Mouse (Mus musculus) neural tube, embryonic 15.5 days (tissue): ENCODE data around the gene Gchfr. TPM values are rescaled to one million over a fixed set of nuclear protein-coding genes. Genes with fewer than 3 reads are reported as not detected.
A peak's percentile ranks its signal among the peaks of the same experiment; 100 is the strongest.

Experiments
- ATAC-seq: fragments of 200-750 bp; cut with Nextera tagmentation; 2 replicates; pipeline ENCODE4 v1.8.0; 2017; ENCODE audit warnings: mild to moderate bottlenecking, moderate TSS enrichment, moderate library complexity; ENCODE audit not compliant: low FRiP score
- H3K27ac ChIP-seq: fragments of 300-500 bp; sonication (generic); replicated peaks from 2 replicates; pipeline ENCODE4 v1.5.1; 2015; ENCODE audit warnings: mild to moderate bottlenecking, inconsistent platforms
- H3K27me3 ChIP-seq: fragments of 300-500 bp; sonication (generic); replicated peaks from 2 replicates; pipeline ENCODE4 v1.6.1; 2015; ENCODE audit warnings: inconsistent platforms
- H3K36me3 ChIP-seq: fragments of 300-500 bp; sonication (generic); 2 replicates; pipeline ENCODE4 v1.6.1; 2015; ENCODE audit warnings: inconsistent platforms
- H3K4me1 ChIP-seq: fragments of 300-500 bp; sonication (generic); 2 replicates; pipeline ENCODE4 v1.6.1; 2015; ENCODE audit warnings: inconsistent platforms
- H3K4me2 ChIP-seq: fragments of 300-500 bp; sonication (generic); 2 replicates; pipeline ENCODE4 v1.6.1; 2015; ENCODE audit warnings: inconsistent platforms, mild to moderate bottlenecking, moderate library complexity
- H3K4me3 ChIP-seq: fragments of 300-500 bp; sonication (generic); replicated peaks from 2 replicates; pipeline ENCODE4 v1.5.1; 2015; ENCODE audit warnings: mild to moderate bottlenecking, inconsistent platforms
- H3K9ac ChIP-seq: fragments of 300-500 bp; sonication (generic); replicated peaks from 2 replicates; pipeline ENCODE4 v1.6.1; 2015; ENCODE audit warnings: mild to moderate bottlenecking, inconsistent platforms
- H3K9me3 ChIP-seq: fragments of 300-500 bp; sonication (generic); replicated peaks from 2 replicates; pipeline ENCODE4 v1.6.1; 2016; ENCODE audit warnings: inconsistent platforms
- WGBS: fragments of 180-500 bp; shearing (Covaris S2); methylation state at CpG from one replicate; pipeline ENCODE4 v1.1.7; 2015; ENCODE audit warnings: mixed read lengths; 5-methylcytosine and 5-hydroxymethylcytosine counted together
- polyA plus RNA-seq: library from polyadenylated mRNA; unstranded; fragments of >200 nt; fragmentation: Nextera tagmentation; extraction: Ambion mirVana; gene quantifications from 2 replicates; pipeline ENCODE4 v1.2.1, GENCODE M21; 2015

Gene Gchfr
- polyA plus RNA-seq: 4.6 TPM in 2 replicates

- peaks cover 19% of the 10 kb centered on the region for H3K4me1 ChIP-seq
- peak within 1 kb of the TSS; percentile 100 for H3K4me2 ChIP-seq
- H3K27ac ChIP-seq: no peak within 1 kb of the TSS
- H3K36me3 ChIP-seq: no peaks in the 10 kb centered on the region
- H3K4me3 ChIP-seq: peak within 1 kb of the TSS; percentile 50
- H3K9me3 ChIP-seq: no peaks in the 10 kb centered on the region
- peaks cover 36% of the 10 kb centered on the region for H3K27me3 ChIP-seq
- WGBS: under 1% methylated on average over 60 of the region's 60 CpGs
- ATAC-seq: peak; percentile 72
- peak within 1 kb of the TSS; percentile 50 for H3K9ac ChIP-seq
Measured at GRCm38 (mm10) chr2:119166901-119167865, at the start of gene Gchfr. Gene Gchfr, plus strand, starts transcription at chr2:119167773.

GRCm38 (mm10) chr2:119136346-119136898 is 31.2 kb upstream of the Gchfr start:
- no peak for ATAC-seq
- Histone ChIP-seq H3K4me2 (no peak overlapping the region), H3K36me3 (peaks cover 64% of the 10 kb centered on the region), H3K4me1 (no peaks in the 10 kb centered on the region), H3K27ac (no peak overlapping the region), H3K4me3 (no peak overlapping the region), H3K9me3 (no peaks in the 10 kb centered on the region), H3K27me3 (no peaks in the 10 kb centered on the region), H3K9ac (no peak overlapping the region)
- 87% methylated on average over 5 of the region's 5 CpGs for WGBS

GRCm38 (mm10) chr2:119145199-119145598 is 22.4 kb upstream of the Gchfr start:
- 86% methylated on average over 2 of the region's 2 CpGs for WGBS
- Histone ChIP-seq H3K4me3 (no peak overlapping the region), H3K4me2 (no peak overlapping the region), H3K4me1 (no peaks in the 10 kb centered on the region), H3K27ac (no peak overlapping the region), H3K27me3 (no peaks in the 10 kb centered on the region), H3K9ac (no peak overlapping the region), H3K36me3 (peaks cover 96% of the 10 kb centered on the region), H3K9me3 (no peaks in the 10 kb centered on the region)
- no peak for ATAC-seq

GRCm38 (mm10) chr2:119146435-119146834 is 21.1 kb upstream of the Gchfr start:
- no peak overlapping the region for H3K9ac ChIP-seq
- H3K4me1 ChIP-seq: no peaks in the 10 kb centered on the region
- H3K9me3 ChIP-seq: no peaks in the 10 kb centered on the region
- peaks cover 95% of the 10 kb centered on the region for H3K36me3 ChIP-seq
- ATAC-seq: no peak
- 91% methylated on average over 6 of the region's 6 CpGs for WGBS
- H3K27me3 ChIP-seq: no peaks in the 10 kb centered on the region
- H3K27ac ChIP-seq: no peak overlapping the region
- H3K4me3 ChIP-seq: no peak overlapping the region
- H3K4me2 ChIP-seq: no peak overlapping the region

- Histone ChIP-seq H3K27me3 (no peaks in the 10 kb centered on the region), H3K9ac (no peak overlapping the region), H3K4me2 (no peak overlapping the region), H3K4me1 (no peaks in the 10 kb centered on the region), H3K9me3 (no peaks in the 10 kb centered on the region), H3K27ac (no peak overlapping the region), H3K36me3 (peaks cover 95% of the 10 kb centered on the region), H3K4me3 (no peak overlapping the region)
- WGBS: 89% methylated on average over 22 of the region's 22 CpGs
- no peak for ATAC-seq
Measured at GRCm38 (mm10) chr2:119147160-119147678, 20.4 kb upstream of the Gchfr start.

- Histone ChIP-seq H3K4me2 (no peak overlapping the region), H3K4me1 (no peaks in the 10 kb centered on the region), H3K27me3 (no peaks in the 10 kb centered on the region), H3K36me3 (peaks cover 95% of the 10 kb centered on the region), H3K9me3 (no peaks in the 10 kb centered on the region), H3K27ac (no peak overlapping the region), H3K4me3 (no peak overlapping the region), H3K9ac (no peak overlapping the region)
- 94% methylated on average over 8 of the region's 8 CpGs for whole genome bisulfite sequencing
- no peak for ATAC-seq
Measured at GRCm38 (mm10) chr2:119147775-119148174, 19.8 kb upstream of the Gchfr start.

- no peak overlapping the region for H3K4me3 ChIP-seq
- H3K36me3 ChIP-seq: peaks cover 67% of the 10 kb centered on the region
- no peak overlapping the region for H3K27ac ChIP-seq
- no peak overlapping the region for H3K4me2 ChIP-seq
- no peaks in the 10 kb centered on the region for H3K9me3 ChIP-seq
- no peaks in the 10 kb centered on the region for H3K27me3 ChIP-seq
- 90% methylated on average over 6 of the region's 6 CpGs for WGBS
- ATAC-seq: no peak
- H3K4me1 ChIP-seq: peaks cover 18% of the 10 kb centered on the region
- H3K9ac ChIP-seq: no peak overlapping the region
Measured at GRCm38 (mm10) chr2:119152255-119152654, 15.3 kb upstream of the Gchfr start.

- H3K4me3 ChIP-seq: no peak overlapping the region
- H3K36me3 ChIP-seq: peaks cover 43% of the 10 kb centered on the region
- no peak for ATAC-seq
- H3K27ac ChIP-seq: no peak overlapping the region
- no peak overlapping the region for H3K4me2 ChIP-seq
- H3K9ac ChIP-seq: no peak overlapping the region
- H3K27me3 ChIP-seq: no peaks in the 10 kb centered on the region
- peaks cover 25% of the 10 kb centered on the region for H3K4me1 ChIP-seq
- 88% methylated on average over 2 of the region's 2 CpGs for WGBS
- H3K9me3 ChIP-seq: no peaks in the 10 kb centered on the region
Measured at GRCm38 (mm10) chr2:119154683-119155082, 12.9 kb upstream of the Gchfr start.

GRCm38 (mm10) chr2:119155388-119155787 is 12.2 kb upstream of the Gchfr start:
- no peak overlapping the region for H3K27ac ChIP-seq
- peak overlapping the region; percentile 74; the same call in 1 of the 2 replicates for H3K9ac ChIP-seq
- no peaks in the 10 kb centered on the region for H3K9me3 ChIP-seq
- H3K36me3 ChIP-seq: peaks cover 36% of the 10 kb centered on the region
- H3K27me3 ChIP-seq: no peaks in the 10 kb centered on the region
- H3K4me1 ChIP-seq: peaks cover 25% of the 10 kb centered on the region
- peak overlapping the region; percentile 90 for H3K4me2 ChIP-seq
- WGBS: 86% methylated on average over 9 of the region's 9 CpGs
- no peak for ATAC-seq
- peak overlapping the region; percentile 79 for H3K4me3 ChIP-seq

- 4% methylated on average over 34 of the region's 34 CpGs for WGBS
- Histone ChIP-seq H3K36me3 (peaks cover 30% of the 10 kb centered on the region), H3K27me3 (no peaks in the 10 kb centered on the region), H3K9ac (peak overlapping the region; percentile 74), H3K4me1 (peaks cover 25% of the 10 kb centered on the region), H3K4me2 (peak overlapping the region; percentile 90), H3K9me3 (no peaks in the 10 kb centered on the region), H3K27ac (peak overlapping the region; percentile 72), H3K4me3 (peak overlapping the region; percentile 79)
- peak; percentile 56 for ATAC-seq
Measured at GRCm38 (mm10) chr2:119156081-119156680, 11.4 kb upstream of the Gchfr start.

- Histone ChIP-seq H3K9ac (peak within 1 kb of the TSS; percentile 74), H3K36me3 (peaks cover 23% of the 10 kb centered on the region), H3K4me2 (peak within 1 kb of the TSS; percentile 90), H3K27ac (peak within 1 kb of the TSS; percentile 72), H3K4me1 (peaks cover 25% of the 10 kb centered on the region), H3K4me3 (peak within 1 kb of the TSS; percentile 79), H3K9me3 (no peaks in the 10 kb centered on the region), H3K27me3 (no peaks in the 10 kb centered on the region)
- under 1% methylated on average over 57 of the region's 57 CpGs for WGBS
- peak; percentile 93 for ATAC-seq
Measured at GRCm38 (mm10) chr2:119156681-119157572, 10.6 kb upstream of the Gchfr start, which contains the start of gene Rmdn3. Gene Rmdn3, minus strand, starts transcription at chr2:119157034.
